Comparison of ENCODE assay signal across 23 mouse cellular contexts in genomic region chr8:82870840-82871490, GRCm38 (mm10). TPM values are rescaled to one million over a fixed set of nuclear protein-coding genes. Genes with fewer than 3 reads are reported as not detected.
DNase-seq lines count a peak whose midpoint lies in the region; ATAC-seq and TF ChIP-seq lines count a peak whose summit lies in the region.
"Had no signal": no experiment of that assay in that cellular context is flagged by ENCODE, and none has a peak within 500 bp of the region (broad histone marks: within the 10 kb centered on the region; RNA-seq: fewer than 3 reads in every experiment).

No protein-coding gene starts in this region.

- H3K36me3 ChIP-seq in embryonic facial prominence, embryonic 12.5 days: no peaks in the 10 kb centered on the region
- no peaks in the 10 kb centered on the region for H3K36me3 ChIP-seq in embryonic facial prominence, embryonic 10.5 days (replicated peaks)
- no peaks in the 10 kb centered on the region for H3K36me3 ChIP-seq in lung, embryonic 15.5 days
- H3K36me3 ChIP-seq in myocyte (ENCODE audit: control insufficient read depth, insufficient read depth): no peaks in the 10 kb centered on the region
- H3K36me3 ChIP-seq: embryonic facial prominence, embryonic 15.5 days; midbrain, embryonic 12.5 days; neural tube, embryonic 12.5 days had no signal

- no peaks in the 10 kb centered on the region for H3K27me3 ChIP-seq in embryonic facial prominence, embryonic 12.5 days
- H3K27me3 ChIP-seq in embryonic facial prominence, embryonic 10.5 days (replicated peaks; ENCODE audit: low read depth, poor library complexity, severe bottlenecking): no peaks in the 10 kb centered on the region
- no peaks in the 10 kb centered on the region for H3K27me3 ChIP-seq in lung, embryonic 15.5 days
- H3K27me3 ChIP-seq in myocyte (ENCODE audit: control insufficient read depth, insufficient read depth, insufficient read length): no peaks in the 10 kb centered on the region
- H3K27me3 ChIP-seq: embryonic facial prominence, embryonic 15.5 days; midbrain, embryonic 12.5 days; neural tube, embryonic 12.5 days had no signal

- H3K4me1 ChIP-seq in embryonic facial prominence, embryonic 12.5 days: peaks cover 13% of the 10 kb centered on the region; the same call in 1 of the 2 replicates
- peaks cover 7% of the 10 kb centered on the region for H3K4me1 ChIP-seq in embryonic facial prominence, embryonic 10.5 days
- H3K4me1 ChIP-seq in lung, embryonic 15.5 days: peaks cover 15% of the 10 kb centered on the region; the same call in 1 of the 2 replicates
- H3K4me1 ChIP-seq in embryonic fibroblast, embryonic 13.5 days (ENCODE audit: control insufficient read depth, insufficient read depth, low read length): peaks cover 19% of the 10 kb centered on the region

- WGBS in embryonic facial prominence, embryonic 12.5 days: 65% methylated on average over 4 of the region's 4 CpGs
- 80% methylated on average over 4 of the region's 4 CpGs for WGBS in embryonic facial prominence, embryonic 10.5 days
- WGBS in lung, embryonic 15.5 days: 36% methylated on average over 4 of the region's 4 CpGs

- no peak for TF ChIP-seq POLR2A in embryonic fibroblast, embryonic 13.5 days (IDR thresholded peaks at IDR 0.05; ENCODE audit: low read depth, low read length)
- TF ChIP-seq POLR2A in myocyte (IDR thresholded peaks at IDR 0.05; ENCODE audit: insufficient read length, low read depth): no peak

- H3K4me2 ChIP-seq in embryonic facial prominence, embryonic 12.5 days (replicated peaks): no peak overlapping the region
- no peak overlapping the region for H3K4me2 ChIP-seq in lung, embryonic 15.5 days
- peak overlapping the region; percentile 58 for H3K4me2 ChIP-seq in myocyte (ENCODE audit: low read depth)
- H3K4me2 ChIP-seq: embryonic facial prominence, embryonic 15.5 days; hindbrain, embryonic 14.5 days; midbrain, embryonic 12.5 days; neural tube, embryonic 12.5 days had no signal

- intact Hi-C loops in left cerebral cortex, postnatal 36 days (cut with DNase I): no loop called here

- no peaks in the 10 kb centered on the region for H3K9me3 ChIP-seq in embryonic facial prominence, embryonic 12.5 days
- no peaks in the 10 kb centered on the region for H3K9me3 ChIP-seq in embryonic facial prominence, embryonic 10.5 days
- H3K9me3 ChIP-seq in lung, embryonic 15.5 days: no peaks in the 10 kb centered on the region
- H3K9me3 ChIP-seq: embryonic facial prominence, embryonic 15.5 days; midbrain, embryonic 12.5 days; neural tube, embryonic 12.5 days had no signal

- H3ac ChIP-seq in myocyte (ENCODE audit: control insufficient read depth, insufficient read length): no peak overlapping the region

- H3K9ac ChIP-seq in embryonic facial prominence, embryonic 12.5 days: no peak overlapping the region
- H3K9ac ChIP-seq in lung, embryonic 15.5 days: no peak overlapping the region
- H3K9ac ChIP-seq: embryonic facial prominence, embryonic 15.5 days; hindbrain, embryonic 14.5 days; liver, embryonic 14.5 days; midbrain, embryonic 12.5 days; neural tube, embryonic 12.5 days had no signal

- peak overlapping the region; percentile 23; the same call in 1 of the 2 replicates for H3K27ac ChIP-seq in embryonic facial prominence, embryonic 12.5 days
- H3K27ac ChIP-seq in embryonic facial prominence, embryonic 10.5 days (replicated peaks): no peak overlapping the region
- no peak overlapping the region for H3K27ac ChIP-seq in lung, embryonic 15.5 days
- peak overlapping the region; percentile 79 for H3K27ac ChIP-seq in embryonic fibroblast, embryonic 13.5 days (ENCODE audit: insufficient read depth, low read length)
- H3K27ac ChIP-seq: embryonic facial prominence, embryonic 15.5 days; heart, adult 2 months; hindbrain, embryonic 14.5 days; liver, embryonic 14.5 days; macrophage; midbrain, embryonic 12.5 days; neural tube, embryonic 12.5 days had no signal

- no peak for ATAC-seq in embryonic facial prominence, embryonic 12.5 days (ENCODE audit: insufficient number of reproducible peaks, insufficient read depth, low FRiP score, low TSS enrichment)
- ATAC-seq in lung, embryonic 15.5 days (ENCODE audit: borderline replicate concordance, extremely low read depth, low FRiP score, low TSS enrichment): peak; percentile 66; the same call in 1 of the 2 replicates
- ATAC-seq: CD4-positive, CD25-positive, alpha-beta regulatory T cell, adult 4 months had no signal

- DNase-seq in embryonic facial prominence, embryonic 10.5 days (ENCODE audit: low spot score): no peak
- no peak for DNase-seq in lung, adult 18-20 months
- DNase-seq in adrenal gland, adult 18-20 months (ENCODE audit: low spot score in 2 of 2): no peak
- no peak for DNase-seq in left cerebral cortex, postnatal 36 days (ENCODE audit: low spot score in 2 of 2)
- DNase-seq: adrenal gland, adult 2 months; cerebellum, adult 9-11 months; gastrocnemius, postnatal 25 days; heart, adult 2 months; heart, postnatal 36 days; kidney, postnatal 10 days; right cerebral cortex, adult 18-20 months; thymus, postnatal 14 days had no signal

- peaks cover 34% of the 10 kb centered on the region for H3K79me2 ChIP-seq in myocyte (ENCODE audit: control insufficient read depth, insufficient read depth)

- no peak for TF ChIP-seq CTCF in embryonic fibroblast, embryonic 13.5 days (IDR thresholded peaks at IDR 0.05; ENCODE audit: borderline replicate concordance, insufficient read depth, low read length)

- H3K4me3 ChIP-seq in embryonic facial prominence, embryonic 12.5 days: no peak overlapping the region
- no peak overlapping the region for H3K4me3 ChIP-seq in embryonic facial prominence, embryonic 10.5 days
- H3K4me3 ChIP-seq in lung, embryonic 15.5 days: no peak overlapping the region
- H3K4me3 ChIP-seq in embryonic fibroblast, embryonic 13.5 days (ENCODE audit: insufficient read depth, low read length): no peak overlapping the region
- H3K4me3 ChIP-seq in myocyte: no peak overlapping the region
- H3K4me3 ChIP-seq: embryonic facial prominence, embryonic 15.5 days; heart, adult 2 months; midbrain, embryonic 12.5 days; neural tube, embryonic 12.5 days had no signal

TF ChIP-seq in myocyte, 11 proteins besides CTCF, POLR2A, EP300 and RAD21:
- peak; percentile 22; the same call in 1 of the 2 replicates for TF ChIP-seq CEBPB (IDR thresholded peaks at IDR 0.05; ENCODE audit: insufficient read depth, poor library complexity, severe bottlenecking)
- TF ChIP-seq TCF12 (IDR thresholded peaks at IDR 0.05; ENCODE audit: insufficient read depth, poor library complexity, severe bottlenecking): no peak

RNA-seq across cellular contexts. Expression of gene Rnf150, which starts 7.8 kb away (rescaled TPM):
- 2.6 and 3.1 TPM in 2 replicates for polyA plus RNA-seq in embryonic facial prominence, embryonic 12.5 days (2016; fragmentation: Nextera tagmentation; extraction: Ambion mirVana)
- polyA plus RNA-seq in embryonic facial prominence, embryonic 10.5 days (2016; fragmentation: Nextera tagmentation; extraction: Ambion mirVana): 1.8 and 2.5 TPM in 2 replicates
- 1.2 and 1.3 TPM in 2 replicates for polyA plus RNA-seq in lung, embryonic 15.5 days (2015; fragmentation: Nextera tagmentation; extraction: Ambion mirVana)
- 31.2 and 36.3 TPM in 2 replicates for polyA plus RNA-seq in embryonic fibroblast, embryonic 13.5 days (2011; ENCODE audit: insufficient read length, low read depth, missing spikeins)
- 2.0 TPM for polyA plus RNA-seq in myocyte (2012; fragmentation: generic; extraction: Trizol)
- 10 to 100 TPM; 14.8 to 16.3 TPM for total RNA-seq in adrenal gland, adult 18-20 months (2021)
- total RNA-seq in left cerebral cortex, postnatal 36 days (2021): 10 to 100 TPM; 41.4 to 53.2 TPM
- polyA plus RNA-seq: CD4-positive, CD25-positive, alpha-beta regulatory T cell, adult 4 months had no signal

Comparison
In these comparisons a context has a peak if more than half of its experiments do, and no peak if none do; other contexts are left out.
1. H3K27ac ChIP-seq: peak in embryonic facial prominence, embryonic 12.5 days (single experiment) and embryonic fibroblast, embryonic 13.5 days (single experiment); none in embryonic facial prominence, embryonic 10.5 days (single experiment) and lung, embryonic 15.5 days (single experiment).